Mouse (Mus musculus) heart, postnatal 0 days (tissue): Measurements from ENCODE around the gene Mindy2. TPM values are rescaled to one million over a fixed set of nuclear protein-coding genes. Genes with fewer than 3 reads are reported as not detected.

ENCODE experiments used
- ATAC-seq: fragments of 200-750 bp; cut with Nextera tagmentation; 2 replicates; pipeline ENCODE4 v1.8.0; 2017; ENCODE audit warnings: low read depth, moderate number of reproducible peaks, moderate library complexity; ENCODE audit not compliant: insufficient read depth
- DNase-seq: peaks from one replicate; pipeline ENCODE4 v3.0.0-alpha.2; 2016; ENCODE audit warnings: low spot score
- H3K27ac ChIP-seq: fragments of 300-500 bp; sonication (generic); 2 replicates; pipeline ENCODE4 v1.5.1; 2014; ENCODE audit warnings: low read depth, mild to moderate bottlenecking
- H3K27me3 ChIP-seq: fragments of 300-500 bp; sonication (generic); 2 replicates; pipeline ENCODE4 v1.6.1; 2014; ENCODE audit warnings: low read length, mixed read lengths; ENCODE audit not compliant: control insufficient read depth, insufficient read depth
- H3K36me3 ChIP-seq: fragments of 300-500 bp; sonication (generic); replicated peaks from 2 replicates; pipeline ENCODE4 v1.6.1; 2014; ENCODE audit warnings: low read length, mixed read lengths; ENCODE audit not compliant: control insufficient read depth, insufficient read depth
- H3K4me1 ChIP-seq: fragments of 300-500 bp; sonication (generic); 2 replicates; pipeline ENCODE4 v1.6.1; 2014; ENCODE audit warnings: antibody characterized with exemption; ENCODE audit not compliant: control insufficient read depth, insufficient read depth
- H3K4me2 ChIP-seq: fragments of 300-500 bp; sonication (generic); 2 replicates; pipeline ENCODE4 v1.6.1; 2014; ENCODE audit warnings: low read depth, mild to moderate bottlenecking, low read length, moderate library complexity
- H3K4me3 ChIP-seq: fragments of 300-500 bp; sonication (generic); 2 replicates; pipeline ENCODE4 v1.5.1; 2014; ENCODE audit warnings: low read depth, low read length
- H3K9ac ChIP-seq: fragments of 300-500 bp; sonication (generic); replicated peaks from 2 replicates; pipeline ENCODE4 v1.6.1; 2014; ENCODE audit warnings: low read depth, low read length, mixed read lengths
- H3K9me3 ChIP-seq: fragments of 300-500 bp; sonication (generic); replicated peaks from 2 replicates; pipeline ENCODE4 v1.6.1; 2016; ENCODE audit warnings: low read length; ENCODE audit not compliant: control insufficient read depth
- CTCF ChIP-seq: IDR thresholded peaks from 2 replicates; pipeline ENCODE4 v1.5.1; 2016; ENCODE audit warnings: antibody characterized with exemption, control low read depth, low read depth
- EP300 ChIP-seq: IDR thresholded peaks from 2 replicates; pipeline ENCODE4 v1.6.1; 2016; ENCODE audit warnings: antibody characterized with exemption, low read depth
- WGBS: fragments of 180-500 bp; shearing (Covaris S2); extraction: QIAGEN DNeasy Blood & Tissue Kit; methylation state at CpG from one replicate; pipeline ENCODE4 v1.1.7; 2014; 5-methylcytosine and 5-hydroxymethylcytosine counted together
- polyA plus RNA-seq: library from polyadenylated mRNA; unstranded; fragments of >200 nt; fragmentation: Nextera tagmentation; extraction: Ambion mirVana; gene quantifications from 2 replicates; pipeline ENCODE4 v1.2.1, GENCODE M21; 2015
- total RNA-seq: library from RNA; depleted of rRNA; stranded (reverse); fragments of >200 nt; gene quantifications from 2 replicates; pipeline ENCODE4 v1.2.3, GENCODE M21; 2014; ENCODE audit warnings: low replicate concordance

Gene Mindy2
- total and polyA plus RNA-seq, 2 experiments from 2014 or later, result 9.0 to 15.3 TPM

DNA sequence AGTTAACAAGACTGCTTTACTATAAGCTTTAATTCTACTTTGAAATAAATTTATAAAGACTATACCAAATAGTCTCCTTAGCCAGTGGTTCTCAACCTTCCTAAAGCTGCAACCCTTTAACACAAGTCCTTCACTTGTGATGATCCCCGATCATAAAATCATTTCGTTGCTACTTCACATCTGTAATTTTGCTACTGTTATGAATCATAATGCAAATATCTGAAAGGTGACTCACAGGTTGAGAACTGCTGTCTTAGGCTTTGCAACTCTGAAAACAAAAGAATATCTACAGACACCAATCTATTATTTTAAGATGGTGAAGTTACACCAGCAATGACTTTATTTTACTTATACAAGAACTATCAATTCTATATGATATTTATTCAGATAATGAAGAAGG lies 20.2 kb downstream of the Mindy2 start:
- H3K36me3 ChIP-seq, result peaks cover 5% of the 10 kb centered on the region; the same call in 1 of the 2 replicates
- no peak overlapping the region for H3K4me3 ChIP-seq
- DNase-seq (no peak), ATAC-seq (no peak)
- no peaks in the 10 kb centered on the region for H3K27me3 ChIP-seq
- no peak overlapping the region for H3K9ac ChIP-seq
- H3K9me3 ChIP-seq, result no peaks in the 10 kb centered on the region
- no peak overlapping the region for H3K27ac ChIP-seq
- H3K4me1 ChIP-seq, result no peaks in the 10 kb centered on the region
- no peak overlapping the region for H3K4me2 ChIP-seq
- TF ChIP-seq EP300 (no peak), CTCF (no peak)
- WGBS, result 75% methylated on average over 2 of the region's 2 CpGs

DNA sequence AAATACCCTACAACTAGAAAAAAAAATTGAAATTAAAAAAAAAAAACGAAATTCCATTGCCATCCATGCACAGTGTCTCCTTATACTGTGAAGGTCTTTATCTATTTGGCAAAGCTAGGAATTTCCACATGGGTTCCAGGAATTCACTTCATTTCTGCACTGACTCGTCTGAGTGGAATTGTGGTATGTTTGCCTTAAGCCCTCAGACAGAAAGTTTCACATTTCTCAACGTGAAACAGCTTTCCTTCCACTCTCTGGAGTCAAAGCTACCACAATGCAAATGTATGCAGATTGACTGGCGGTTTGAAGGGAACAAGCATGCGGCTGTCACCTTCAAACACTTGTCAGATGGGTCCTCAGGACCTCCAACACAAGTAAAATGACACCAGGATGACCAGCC lies 25.3 kb downstream of the Mindy2 start:
- H3K4me3 ChIP-seq, result no peak overlapping the region
- WGBS, result 17% methylated on average over 5 of the region's 5 CpGs
- no peaks in the 10 kb centered on the region for H3K9me3 ChIP-seq
- ATAC-seq (no peak), DNase-seq (no peak)
- H3K27me3 ChIP-seq, result no peaks in the 10 kb centered on the region
- peak overlapping the region; percentile 15; the same call in 1 of the 2 replicates for H3K27ac ChIP-seq
- H3K4me1 ChIP-seq, result no peaks in the 10 kb centered on the region
- H3K36me3 ChIP-seq, result no peaks in the 10 kb centered on the region
- no peak overlapping the region for H3K9ac ChIP-seq
- no peak overlapping the region for H3K4me2 ChIP-seq
- TF ChIP-seq EP300 (no peak), CTCF (no peak)

- Histone ChIP-seq H3K36me3 (0 out of 2 replicates have a peak, but pooled peaks cover 2% of the 10 kb centered on the region), H3K4me3 (no peak overlapping the region), H3K4me1 (no peaks in the 10 kb centered on the region), H3K27ac (peak overlapping the region; percentile 11; the same call in 1 of the 2 replicates), H3K4me2 (no peak overlapping the region), H3K9ac (no peak overlapping the region), H3K9me3 (no peaks in the 10 kb centered on the region), H3K27me3 (no peaks in the 10 kb centered on the region)
- ATAC-seq (no peak), DNase-seq (no peak)
- no peak for TF ChIP-seq CTCF
- no peak for TF ChIP-seq EP300
- 85% methylated on average over 2 of the region's 2 CpGs for WGBS
Observed at GRCm38 (mm10) chr9:70629711-70630110, 27.3 kb downstream of the Mindy2 start.

DNA sequence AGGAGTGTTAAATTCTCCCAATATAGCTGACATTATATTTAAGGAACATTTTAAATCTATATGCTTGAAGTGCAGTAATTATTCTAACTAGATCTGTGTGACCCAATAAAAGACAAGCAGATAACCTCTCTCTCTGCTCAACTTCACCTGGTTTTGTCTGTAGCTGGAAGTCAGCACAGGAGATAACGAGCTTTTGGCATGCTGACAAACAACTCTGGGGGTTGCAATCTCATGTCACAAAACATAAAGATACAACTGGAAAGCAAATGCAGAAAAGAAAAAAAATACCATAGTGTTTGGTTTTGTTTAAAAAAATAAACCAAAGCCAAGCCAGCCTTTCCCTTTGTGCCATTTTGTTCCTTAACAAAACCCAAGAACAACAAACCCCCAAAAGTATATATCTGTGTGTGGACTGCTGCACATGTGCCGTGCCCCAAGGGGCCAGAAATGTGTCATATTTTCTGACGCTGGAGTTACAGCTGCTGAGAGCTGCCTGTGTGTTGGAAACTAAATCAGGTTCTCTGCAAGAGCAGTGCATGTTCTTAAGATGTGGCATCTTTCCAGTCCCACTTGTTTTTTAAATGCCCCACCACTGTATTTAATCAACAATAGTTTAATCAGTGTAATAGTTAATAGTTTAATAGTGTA lies 45.8 kb downstream of the Mindy2 start:
- H3K27me3 ChIP-seq, result no peaks in the 10 kb centered on the region
- no peak for DNase-seq
- 12% methylated on average over 3 of the region's 3 CpGs for WGBS
- TF ChIP-seq CTCF (no peak), EP300 (no peak)
- ATAC-seq, result no peak
- H3K27ac ChIP-seq, result no peak overlapping the region
- peaks cover 42% of the 10 kb centered on the region for H3K36me3 ChIP-seq
- H3K9ac ChIP-seq, result no peak overlapping the region
- H3K4me2 ChIP-seq, result no peak overlapping the region
- no peaks in the 10 kb centered on the region for H3K9me3 ChIP-seq
- peaks cover 11% of the 10 kb centered on the region; the same call in 1 of the 2 replicates for H3K4me1 ChIP-seq
- no peak overlapping the region for H3K4me3 ChIP-seq

- H3K9ac ChIP-seq, result no peak overlapping the region
- TF ChIP-seq CTCF (no peak), EP300 (no peak)
- H3K4me2 ChIP-seq, result no peak overlapping the region
- ATAC-seq, result no peak
- peaks cover 42% of the 10 kb centered on the region for H3K36me3 ChIP-seq
- 91% methylated on average over 1 of the region's 1 CpGs for WGBS
- no peak overlapping the region for H3K27ac ChIP-seq
- H3K4me3 ChIP-seq, result no peak overlapping the region
- H3K9me3 ChIP-seq, result no peaks in the 10 kb centered on the region
- H3K27me3 ChIP-seq, result no peaks in the 10 kb centered on the region
- H3K4me1 ChIP-seq, result no peaks in the 10 kb centered on the region
- DNase-seq, result no peak
Observed at GRCm38 (mm10) chr9:70602186-70602845, 54.7 kb downstream of the Mindy2 start.

DNA sequence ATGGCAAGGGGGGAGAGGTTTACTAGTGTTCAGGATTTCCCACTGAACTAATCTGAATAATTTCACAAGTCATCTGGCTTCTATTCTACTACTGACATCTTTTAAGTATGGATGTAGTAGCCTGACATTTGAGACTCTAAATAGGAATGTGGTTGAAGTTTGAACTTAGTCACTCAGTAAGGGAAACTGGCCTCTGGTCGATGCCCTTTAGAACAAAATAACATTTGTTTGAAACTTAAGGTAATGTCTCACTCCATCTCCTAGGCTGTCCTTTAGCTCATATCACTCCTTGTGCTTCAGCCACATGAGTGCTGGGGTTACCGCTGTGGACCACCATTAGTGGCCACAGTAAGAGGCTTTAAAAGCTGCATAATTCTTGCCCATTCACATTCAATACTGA lies 58.7 kb downstream of the Mindy2 start:
- H3K4me1 ChIP-seq, result no peaks in the 10 kb centered on the region
- no peak overlapping the region for H3K9ac ChIP-seq
- no peaks in the 10 kb centered on the region for H3K27me3 ChIP-seq
- DNase-seq (no peak), ATAC-seq (no peak)
- H3K36me3 ChIP-seq, result peaks cover 25% of the 10 kb centered on the region
- H3K27ac ChIP-seq, result no peak overlapping the region
- no peak overlapping the region for H3K4me2 ChIP-seq
- no peaks in the 10 kb centered on the region for H3K9me3 ChIP-seq
- 90% methylated on average over 2 of the region's 2 CpGs for WGBS
- no peak for TF ChIP-seq CTCF
- TF ChIP-seq EP300, result no peak
- no peak overlapping the region for H3K4me3 ChIP-seq
